Mouse (Mus musculus): ENCODE results near the gene Dysf.

Dysf gene

GRCm38 (mm10) chr6:84167612-84168011 is 159.2 kb downstream of the Dysf start:
- DNase-seq (ENCODE audit: low read depth, low spot score): no peak

- DNase-seq (ENCODE audit: low read depth, low spot score): no peak
Measured at GRCm38 (mm10) chr6:84168571-84168970, 160.2 kb downstream of the Dysf start.

GRCm38 (mm10) chr6:84173626-84174025 is 165.2 kb downstream of the Dysf start:
- DNase-seq (ENCODE audit: low read depth, low spot score): no peak

- DNase-seq (ENCODE audit: low read depth, low spot score): no peak
Measured at GRCm38 (mm10) chr6:84178776-84179405, 170.5 kb downstream of the Dysf start.

- DNase-seq (ENCODE audit: low read depth, low spot score): no peak
Measured at GRCm38 (mm10) chr6:84181452-84181851, 173.1 kb downstream of the Dysf start.

GRCm38 (mm10) chr6:84191656-84192250 is 183.4 kb downstream of the Dysf start:
- peak; percentile 35 for DNase-seq (ENCODE audit: low read depth, low spot score)

GRCm38 (mm10) chr6:84196511-84196910 is 188.1 kb downstream of the Dysf start:
- DNase-seq (ENCODE audit: low read depth, low spot score): no peak

GRCm38 (mm10) chr6:84197811-84198213 is 189.4 kb downstream of the Dysf start:
- no peak for DNase-seq (ENCODE audit: low read depth, low spot score)

GRCm38 (mm10) chr6:84201721-84202490 is 193.5 kb downstream of the Dysf start:
- peak; percentile 25 for DNase-seq (ENCODE audit: low read depth, low spot score)

- DNase-seq (ENCODE audit: low read depth, low spot score): no peak
Measured at GRCm38 (mm10) chr6:84205611-84206010, 197.2 kb downstream of the Dysf start.

- DNase-seq (ENCODE audit: low read depth, low spot score): no peak
Measured at GRCm38 (mm10) chr6:84208589-84208988, 200.2 kb downstream of the Dysf start.

- no peak for DNase-seq (ENCODE audit: low read depth, low spot score)
Measured at GRCm38 (mm10) chr6:84209736-84210434, 201.5 kb downstream of the Dysf start.

GRCm38 (mm10) chr6:84211473-84211872 is 203.1 kb downstream of the Dysf start:
- DNase-seq (ENCODE audit: low read depth, low spot score): no peak

GRCm38 (mm10) chr6:84213101-84213500 is 204.7 kb downstream of the Dysf start:
- DNase-seq (ENCODE audit: low read depth, low spot score): no peak

- DNase-seq (ENCODE audit: low read depth, low spot score): no peak
Measured at GRCm38 (mm10) chr6:84217216-84217933, 209.0 kb downstream of the Dysf start.

GRCm38 (mm10) chr6:84219119-84219518 is 210.7 kb downstream of the Dysf start:
- no peak for DNase-seq (ENCODE audit: low read depth, low spot score)

GRCm38 (mm10) chr6:84224861-84225260 is 216.5 kb downstream of the Dysf start:
- DNase-seq (ENCODE audit: low read depth, low spot score): peak; percentile 73

- peak; percentile 92 for DNase-seq (ENCODE audit: low read depth, low spot score)
Measured at GRCm38 (mm10) chr6:84225587-84225986, 217.2 kb downstream of the Dysf start.

- no peak for DNase-seq (ENCODE audit: low read depth, low spot score)
Measured at GRCm38 (mm10) chr6:84228196-84228595, 219.8 kb downstream of the Dysf start.

GRCm38 (mm10) chr6:84228786-84229185 is 220.4 kb downstream of the Dysf start:
- DNase-seq (ENCODE audit: low read depth, low spot score): no peak

GRCm38 (mm10) chr6:84229739-84230138 is 221.3 kb downstream of the Dysf start:
- no peak for DNase-seq (ENCODE audit: low read depth, low spot score)

All from brain, adult 2 months (tissue).